Mouse (Mus musculus): ENCODE data around the gene Ccnb1. TPM values are rescaled to one million over a fixed set of nuclear protein-coding genes. Genes with fewer than 3 reads are reported as not detected.
A peak's percentile ranks its signal among the peaks of the same experiment; 100 is the strongest.

The Ccnb1 gene
- polyA plus RNA-seq (2015; fragmentation: Nextera tagmentation; extraction: Ambion mirVana), result 241 and 246 TPM in 2 replicates

GRCm38 (mm10) chr13:100786414-100786867, at the start of gene Ccnb1:
Ccnb1 (minus strand) TSS chr13:100786570.
- WGBS, result under 1% methylated on average over 35 of the region's 35 CpGs
- peaks cover 22% of the 10 kb centered on the region for H3K4me1 ChIP-seq
- H3K4me3 ChIP-seq, result peak within 1 kb of the TSS; percentile 92
- peaks cover 23% of the 10 kb centered on the region for H3K36me3 ChIP-seq
- H3K9ac ChIP-seq, result peak within 1 kb of the TSS; percentile 83
- H3K27me3 ChIP-seq, result no peaks in the 10 kb centered on the region
- peak within 1 kb of the TSS; percentile 89 for H3K4me2 ChIP-seq (replicated peaks)
- H3K9me3 ChIP-seq, result no peaks in the 10 kb centered on the region
- H3K27ac ChIP-seq, result peak within 1 kb of the TSS; percentile 48; the same call in 1 of the 2 replicates
- ATAC-seq (ENCODE audit: low FRiP score, low read depth), result peak; percentile 100

- Histone ChIP-seq H3K9ac (no peak overlapping the region), H3K9me3 (no peaks in the 10 kb centered on the region), H3K27ac (no peak overlapping the region), H3K27me3 (no peaks in the 10 kb centered on the region), H3K4me1 (peaks cover 18% of the 10 kb centered on the region), H3K36me3 (no peaks in the 10 kb centered on the region), H3K4me3 (no peak overlapping the region), H3K4me2 (replicated peaks) (no peak overlapping the region)
- ATAC-seq (ENCODE audit: low FRiP score, low read depth), result no peak
Observed at GRCm38 (mm10) chr13:100834777-100835176, 48.4 kb upstream of the Ccnb1 start.

- no peak; the same call in 1 of the 2 replicates for ATAC-seq (ENCODE audit: low FRiP score, low read depth)
- Histone ChIP-seq H3K4me2 (replicated peaks) (peak overlapping the region; percentile 23; the same call in 1 of the 2 replicates), H3K9me3 (no peaks in the 10 kb centered on the region), H3K27me3 (no peaks in the 10 kb centered on the region), H3K4me3 (peak overlapping the region; percentile 77), H3K4me1 (peaks cover 18% of the 10 kb centered on the region), H3K36me3 (no peaks in the 10 kb centered on the region; the same call in 1 of the 2 replicates), H3K27ac (no peak overlapping the region), H3K9ac (no peak overlapping the region)
- WGBS, result 63% methylated on average over 6 of the region's 6 CpGs
Observed at GRCm38 (mm10) chr13:100833640-100834002, 47.3 kb upstream of the Ccnb1 start.

GRCm38 (mm10) chr13:100832741-100833639, 46.6 kb upstream of the Ccnb1 start, which contains the start of gene Slc30a5:
Slc30a5 (minus strand) TSS chr13:100833427.
- Histone ChIP-seq H3K4me1 (peaks cover 18% of the 10 kb centered on the region), H3K4me2 (replicated peaks) (peak within 1 kb of the TSS; percentile 71), H3K27me3 (no peaks in the 10 kb centered on the region), H3K9ac (peak within 1 kb of the TSS; percentile 94), H3K36me3 (peaks cover 4% of the 10 kb centered on the region; the same call in 1 of the 2 replicates), H3K4me3 (peak within 1 kb of the TSS; percentile 77), H3K27ac (peak within 1 kb of the TSS; percentile 87), H3K9me3 (no peaks in the 10 kb centered on the region)
- under 1% methylated on average over 94 of the region's 94 CpGs for WGBS
- ATAC-seq (ENCODE audit: low FRiP score, low read depth), result peak; percentile 97

GRCm38 (mm10) chr13:100832188-100832587, 45.8 kb upstream of the Ccnb1 start:
- H3K27me3 ChIP-seq, result no peaks in the 10 kb centered on the region
- H3K9ac ChIP-seq, result peak overlapping the region; percentile 94
- H3K4me3 ChIP-seq, result peak overlapping the region; percentile 77
- peak overlapping the region; percentile 71 for H3K4me2 ChIP-seq (replicated peaks)
- 2% methylated on average over 8 of the region's 8 CpGs for WGBS
- H3K27ac ChIP-seq, result peak overlapping the region; percentile 87; the same call in 1 of the 2 replicates
- no peak for ATAC-seq (ENCODE audit: low FRiP score, low read depth)
- peaks cover 18% of the 10 kb centered on the region for H3K4me1 ChIP-seq
- peaks cover 11% of the 10 kb centered on the region for H3K36me3 ChIP-seq
- no peaks in the 10 kb centered on the region for H3K9me3 ChIP-seq

- H3K4me1 ChIP-seq, result peaks cover 18% of the 10 kb centered on the region
- H3K4me3 ChIP-seq, result peak overlapping the region; percentile 77
- H3K9ac ChIP-seq, result 0 out of 2 replicates have a peak overlapping the region, but pooled peaks have one; percentile 40
- H3K9me3 ChIP-seq, result no peaks in the 10 kb centered on the region
- H3K27ac ChIP-seq, result no peak overlapping the region
- 81% methylated on average over 6 of the region's 6 CpGs for WGBS
- peak overlapping the region; percentile 71 for H3K4me2 ChIP-seq (replicated peaks)
- no peak for ATAC-seq (ENCODE audit: low FRiP score, low read depth)
- peaks cover 19% of the 10 kb centered on the region for H3K36me3 ChIP-seq
- no peaks in the 10 kb centered on the region for H3K27me3 ChIP-seq
Observed at GRCm38 (mm10) chr13:100831123-100831522, 44.8 kb upstream of the Ccnb1 start.

- Histone ChIP-seq H3K9me3 (no peaks in the 10 kb centered on the region), H3K4me1 (peaks cover 4% of the 10 kb centered on the region), H3K27ac (no peak overlapping the region), H3K4me3 (no peak overlapping the region), H3K9ac (no peak overlapping the region), H3K27me3 (no peaks in the 10 kb centered on the region), H3K4me2 (replicated peaks) (no peak overlapping the region), H3K36me3 (peaks cover 65% of the 10 kb centered on the region)
- no peak for ATAC-seq (ENCODE audit: low FRiP score, low read depth)
- WGBS, result 94% methylated on average over 9 of the region's 9 CpGs
Observed at GRCm38 (mm10) chr13:100825627-100826410, 39.4 kb upstream of the Ccnb1 start.

- Histone ChIP-seq H3K36me3 (peaks cover 74% of the 10 kb centered on the region), H3K4me2 (replicated peaks) (no peak overlapping the region), H3K27ac (no peak overlapping the region), H3K4me1 (no peaks in the 10 kb centered on the region), H3K9me3 (no peaks in the 10 kb centered on the region), H3K9ac (no peak overlapping the region), H3K27me3 (no peaks in the 10 kb centered on the region), H3K4me3 (no peak overlapping the region)
- no peak for ATAC-seq (ENCODE audit: low FRiP score, low read depth)
- WGBS, result 90% methylated on average over 3 of the region's 3 CpGs
Observed at GRCm38 (mm10) chr13:100824916-100825315, 38.5 kb upstream of the Ccnb1 start.

- no peaks in the 10 kb centered on the region for H3K27me3 ChIP-seq
- H3K9ac ChIP-seq, result no peak overlapping the region
- no peak overlapping the region for H3K27ac ChIP-seq
- H3K9me3 ChIP-seq, result no peaks in the 10 kb centered on the region
- no peak overlapping the region for H3K4me2 ChIP-seq (replicated peaks)
- 85% methylated on average over 6 of the region's 6 CpGs for WGBS
- no peaks in the 10 kb centered on the region for H3K4me1 ChIP-seq
- H3K36me3 ChIP-seq, result peaks cover 79% of the 10 kb centered on the region
- ATAC-seq (ENCODE audit: low FRiP score, low read depth), result no peak
- H3K4me3 ChIP-seq, result no peak overlapping the region
Observed at GRCm38 (mm10) chr13:100824306-100824705, 37.9 kb upstream of the Ccnb1 start.

GRCm38 (mm10) chr13:100823863-100824262, 37.5 kb upstream of the Ccnb1 start:
- 93% methylated on average over 3 of the region's 3 CpGs for WGBS
- Histone ChIP-seq H3K4me3 (no peak overlapping the region), H3K4me1 (no peaks in the 10 kb centered on the region), H3K4me2 (replicated peaks) (no peak overlapping the region), H3K27me3 (no peaks in the 10 kb centered on the region), H3K9me3 (no peaks in the 10 kb centered on the region), H3K36me3 (peaks cover 83% of the 10 kb centered on the region), H3K27ac (no peak overlapping the region), H3K9ac (no peak overlapping the region)
- ATAC-seq (ENCODE audit: low FRiP score, low read depth), result no peak

- no peaks in the 10 kb centered on the region for H3K9me3 ChIP-seq
- no peaks in the 10 kb centered on the region for H3K4me1 ChIP-seq
- no peak overlapping the region for H3K27ac ChIP-seq
- whole genome bisulfite sequencing, result 90% methylated on average over 6 of the region's 6 CpGs
- no peak overlapping the region for H3K4me3 ChIP-seq
- H3K36me3 ChIP-seq, result peaks cover 81% of the 10 kb centered on the region
- H3K27me3 ChIP-seq, result no peaks in the 10 kb centered on the region
- no peak overlapping the region for H3K4me2 ChIP-seq (replicated peaks)
- no peak overlapping the region for H3K9ac ChIP-seq
- no peak for ATAC-seq (ENCODE audit: low FRiP score, low read depth)
Observed at GRCm38 (mm10) chr13:100814451-100814850, 28.1 kb upstream of the Ccnb1 start.

- H3K27ac ChIP-seq, result no peak overlapping the region
- ATAC-seq (ENCODE audit: low FRiP score, low read depth), result no peak
- H3K4me3 ChIP-seq, result no peak overlapping the region
- H3K36me3 ChIP-seq, result peaks cover 78% of the 10 kb centered on the region
- 93% methylated on average over 3 of the region's 3 CpGs for WGBS
- H3K4me1 ChIP-seq, result no peaks in the 10 kb centered on the region
- H3K27me3 ChIP-seq, result no peaks in the 10 kb centered on the region
- H3K9me3 ChIP-seq, result no peaks in the 10 kb centered on the region
- H3K4me2 ChIP-seq (replicated peaks), result no peak overlapping the region
- H3K9ac ChIP-seq, result no peak overlapping the region
Observed at GRCm38 (mm10) chr13:100805776-100806175, 19.4 kb upstream of the Ccnb1 start.

Measured in limb, embryonic 13.5 days (tissue).